ENCODE assay signal across 11 mouse cellular contexts in the genomic region with DNA sequence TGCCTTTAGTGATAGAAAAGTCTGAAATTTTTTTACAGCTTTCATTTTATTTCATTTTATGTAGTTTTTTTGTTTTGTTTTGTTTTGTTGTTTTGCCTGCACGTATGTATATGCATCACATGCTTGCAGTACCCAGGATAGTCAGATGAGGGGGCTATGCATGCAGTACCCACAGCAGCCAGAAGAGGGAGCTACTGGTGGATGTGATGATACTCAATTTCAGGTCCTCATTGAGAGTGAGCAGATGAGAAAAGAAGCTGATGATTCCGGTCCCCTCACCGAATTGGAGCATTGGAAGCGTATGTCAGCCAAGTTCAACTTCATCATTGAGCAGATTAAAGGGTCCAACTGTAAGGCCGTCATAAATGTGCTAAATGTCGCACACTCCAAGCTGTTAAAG. TPM values are rescaled to one million over a fixed set of nuclear protein-coding genes. Genes with fewer than 3 reads are reported as not detected.
DNase-seq lines count a peak whose midpoint lies in the region; ATAC-seq and TF ChIP-seq lines count a peak whose summit lies in the region.
"Had no signal": no experiment of that assay in that cellular context is flagged by ENCODE, and none has a peak within 500 bp of the region (broad histone marks: within the 10 kb centered on the region; RNA-seq: fewer than 3 reads in every experiment).

No protein-coding gene starts in this region.

- ATAC-seq in kidney, embryonic 14.5 days (ENCODE audit: low FRiP score, low TSS enrichment) = no peak

- WGBS in kidney, adult 2 months = 95% methylated on average over 6 of the region's 6 CpGs
- 96% methylated on average over 6 of the region's 6 CpGs for WGBS in kidney, embryonic 14.5 days
- WGBS in spleen, adult 2 months = 98% methylated on average over 6 of the region's 6 CpGs

- H3K4me3 ChIP-seq in kidney, adult 2 months (ENCODE audit: insufficient read depth, low read depth, low read length) = no peak overlapping the region
- H3K4me3 ChIP-seq in kidney, embryonic 14.5 days (ENCODE audit: low read length) = no peak overlapping the region
- H3K4me3 ChIP-seq in spleen, adult 2 months (ENCODE audit: extremely low read depth, insufficient read depth, insufficient read length) = no peak overlapping the region
- H3K4me3 ChIP-seq in testis, adult 2 months (ENCODE audit: control insufficient read depth, low read depth, low read length) = no peak overlapping the region
- H3K4me3 ChIP-seq: hindbrain, embryonic 15.5 days; megakaryocyte, embryonic 14.5 days had no signal

- H3K27me3 ChIP-seq in kidney, adult 2 months (replicated peaks; ENCODE audit: control insufficient read depth, insufficient read depth, low read length) = no peaks in the 10 kb centered on the region
- H3K27me3 ChIP-seq in kidney, embryonic 14.5 days (ENCODE audit: control insufficient read depth, insufficient read depth, low read length) = no peaks in the 10 kb centered on the region
- H3K27me3 ChIP-seq in spleen, adult 2 months (ENCODE audit: control insufficient read depth, insufficient read depth, low read length) = no peaks in the 10 kb centered on the region
- H3K27me3 ChIP-seq in testis, adult 2 months (ENCODE audit: control insufficient read depth, insufficient read depth, low read length) = no peaks in the 10 kb centered on the region
- H3K27me3 ChIP-seq: hindbrain, embryonic 15.5 days; megakaryocyte, embryonic 14.5 days had no signal

- no peak for TF ChIP-seq POLR2A in kidney, adult 2 months (IDR thresholded peaks at IDR 0.05; ENCODE audit: low read depth, low read length)
- TF ChIP-seq POLR2A in spleen, adult 2 months (IDR thresholded peaks at IDR 0.05; ENCODE audit: low read depth, low read length) = no peak
- no peak for TF ChIP-seq POLR2A in testis, adult 2 months (IDR thresholded peaks at IDR 0.05; ENCODE audit: control insufficient read depth, low read depth, low read length)

- H3K4me1 ChIP-seq in kidney, adult 2 months (ENCODE audit: control insufficient read depth, insufficient read depth, low read length) = no peaks in the 10 kb centered on the region
- H3K4me1 ChIP-seq in kidney, embryonic 14.5 days (ENCODE audit: control insufficient read depth, insufficient read depth, low read length) = no peaks in the 10 kb centered on the region
- no peaks in the 10 kb centered on the region for H3K4me1 ChIP-seq in spleen, adult 2 months (ENCODE audit: control insufficient read depth, insufficient read depth, insufficient read length)
- no peaks in the 10 kb centered on the region for H3K4me1 ChIP-seq in testis, adult 2 months (ENCODE audit: control insufficient read depth, insufficient read depth, low read length)
- H3K4me1 ChIP-seq: megakaryocyte, embryonic 14.5 days had no signal

- H3K9me3 ChIP-seq in kidney, embryonic 14.5 days (ENCODE audit: control insufficient read depth, low read length) = peaks cover 7% of the 10 kb centered on the region; the same call in 1 of the 2 replicates
- H3K9me3 ChIP-seq: hindbrain, embryonic 15.5 days had no signal

- peak; percentile 50 for TF ChIP-seq CTCF in kidney, adult 2 months (conservative IDR thresholded peaks at IDR 0.05; ENCODE audit: insufficient read depth, insufficient read length, low read depth, low read length)
- TF ChIP-seq CTCF in spleen, adult 2 months (IDR thresholded peaks at IDR 0.05; ENCODE audit: extremely low read depth, insufficient read depth, insufficient read length, insufficient replicate concordance) = peak; percentile 9; the same call in 1 of the 2 replicates
- peak; percentile 72; the same call in 1 of the 2 replicates for TF ChIP-seq CTCF in testis, adult 2 months (IDR thresholded peaks at IDR 0.05; ENCODE audit: control insufficient read depth, insufficient read depth, insufficient replicate concordance, low read depth, low read length)

- no peaks in the 10 kb centered on the region for H3K36me3 ChIP-seq in kidney, adult 2 months (ENCODE audit: control insufficient read depth, insufficient read depth, low read length)
- H3K36me3 ChIP-seq in kidney, embryonic 14.5 days (ENCODE audit: control insufficient read depth, insufficient read depth, low read length) = no peaks in the 10 kb centered on the region
- H3K36me3 ChIP-seq in spleen, adult 2 months (ENCODE audit: control insufficient read depth, insufficient read depth, low read length) = no peaks in the 10 kb centered on the region; the same call in 1 of the 2 replicates
- H3K36me3 ChIP-seq in testis, adult 2 months (ENCODE audit: control insufficient read depth, insufficient read depth, low read length) = peaks cover 4% of the 10 kb centered on the region
- H3K36me3 ChIP-seq: hindbrain, embryonic 15.5 days had no signal

- no peak overlapping the region for H3K9ac ChIP-seq in kidney, embryonic 14.5 days (ENCODE audit: low read depth, low read length)
- H3K9ac ChIP-seq: hindbrain, embryonic 15.5 days had no signal

- H3K4me2 ChIP-seq in kidney, embryonic 14.5 days (replicated peaks; ENCODE audit: low read depth, low read length) = no peak overlapping the region
- H3K4me2 ChIP-seq: hindbrain, embryonic 15.5 days had no signal

- no peak overlapping the region for H3K27ac ChIP-seq in kidney, adult 2 months (ENCODE audit: insufficient read depth, low read depth, low read length)
- H3K27ac ChIP-seq in kidney, embryonic 14.5 days (ENCODE audit: low read depth, low read length) = no peak overlapping the region
- no peak overlapping the region for H3K27ac ChIP-seq in spleen, adult 2 months (ENCODE audit: insufficient read depth, low read length)
- H3K27ac ChIP-seq in testis, adult 2 months (ENCODE audit: control insufficient read depth, insufficient read depth, low read depth, low read length) = no peak overlapping the region
- H3K27ac ChIP-seq: hindbrain, embryonic 15.5 days had no signal

- no peak for DNase-seq in kidney, adult 2 months
- no peak for DNase-seq in spleen, adult 2 months (ENCODE audit: low read depth in 1 of 2, low spot score in 2 of 2)
- no peak for DNase-seq in spleen, adult 18-20 months
- DNase-seq in NIH3T3 (ENCODE audit: low read depth) = peak; percentile 11
- no peak for DNase-seq in ovary, postnatal 10 days (ENCODE audit: low spot score)
- no peak for DNase-seq in embryo, embryonic 10.5 days (ENCODE audit: low spot score)
- DNase-seq: cerebellum, adult 8-10 months had no signal

RNA-seq across cellular contexts. Expression of a gene that starts 26.3 kb away (rescaled TPM):
- polyA plus RNA-seq in kidney, adult 2 months (2012; rRNA removed) = 66.6 and 89.0 TPM in 2 replicates
- 233 and 242 TPM in 2 replicates for polyA plus RNA-seq in kidney, embryonic 14.5 days (2014; fragmentation: Nextera tagmentation; extraction: Ambion mirVana)
- 13.5 and 16.2 TPM in 2 replicates for polyA plus RNA-seq in spleen, adult 2 months (2012; rRNA removed)
- 23.5 and 25.0 TPM in 2 replicates for polyA plus RNA-seq in testis, adult 2 months (2012; rRNA removed)

RNA-seq across cellular contexts. Expression of a gene that starts 28.9 kb away (rescaled TPM):
- 0.30 and 1.2 TPM in 2 replicates for polyA plus RNA-seq in kidney, adult 2 months (2012; rRNA removed)
- 0.57 and 0.61 TPM in 2 replicates for polyA plus RNA-seq in kidney, embryonic 14.5 days (2014; fragmentation: Nextera tagmentation; extraction: Ambion mirVana)
- polyA plus RNA-seq in spleen, adult 2 months (2012; rRNA removed) = 10.2 and 10.3 TPM in 2 replicates
- polyA plus RNA-seq in testis, adult 2 months (2012; rRNA removed) = 295 and 322 TPM in 2 replicates

Comparison
In these comparisons a context has a peak if more than half of its experiments do, and no peak if none do; other contexts are left out.
1. CTCF ChIP-seq: peak in every context shown above with its lines; median percentile 72 in testis, adult 2 months; 50 in kidney, adult 2 months; 9 in spleen, adult 2 months.
2. RNA of a gene that starts 28.9 kb away (polyA plus RNA-seq): 295 to 322 TPM in testis, adult 2 months; 10.2 to 10.3 TPM in spleen, adult 2 months, 0.30 to 1.2 TPM in kidney, adult 2 months and 0.57 to 0.61 TPM in kidney, embryonic 14.5 days; every median in the first group is over 10 times any median in the second.